Mouse (Mus musculus) hindbrain, embryonic 12.5 days (tissue): ENCODE results near the gene Chn2. TPM values are rescaled to one million over a fixed set of nuclear protein-coding genes. Genes with fewer than 3 reads are reported as not detected.

Experiments
- ATAC-seq: fragments of 200-750 bp; cut with Nextera tagmentation; 2 replicates; pipeline ENCODE4 v1.8.0; 2017; ENCODE audit warnings: moderate TSS enrichment; ENCODE audit not compliant: low FRiP score
- H3K27ac ChIP-seq: fragments of 300-500 bp; sonication (generic); 2 replicates; pipeline ENCODE4 v1.5.1; 2016; ENCODE audit warnings: mild to moderate bottlenecking
- H3K27me3 ChIP-seq: fragments of 300-500 bp; sonication (generic); 2 replicates; pipeline ENCODE4 v1.6.1; 2016; ENCODE audit warnings: mild to moderate bottlenecking
- H3K36me3 ChIP-seq: fragments of 300-500 bp; sonication (generic); 2 replicates; pipeline ENCODE4 v1.6.1; 2016; ENCODE audit warnings: mild to moderate bottlenecking
- H3K4me1 ChIP-seq: fragments of 300-500 bp; sonication (generic); 2 replicates; pipeline ENCODE4 v1.6.1; 2016
- H3K4me2 ChIP-seq: fragments of 300-500 bp; sonication (generic); replicated peaks from 2 replicates; pipeline ENCODE4 v1.6.1; 2016; ENCODE audit warnings: mild to moderate bottlenecking
- H3K4me3 ChIP-seq: fragments of 300-500 bp; sonication (generic); 2 replicates; pipeline ENCODE4 v1.5.1; 2016; ENCODE audit warnings: mild to moderate bottlenecking
- H3K9ac ChIP-seq: fragments of 300-500 bp; sonication (generic); 2 replicates; pipeline ENCODE4 v1.6.1; 2016; ENCODE audit warnings: mild to moderate bottlenecking, moderate library complexity
- H3K9me3 ChIP-seq: fragments of 300-500 bp; sonication (generic); replicated peaks from 2 replicates; pipeline ENCODE4 v1.6.1; 2016; ENCODE audit warnings: mild to moderate bottlenecking
- WGBS: fragments of 180-500 bp; shearing (Covaris S2); methylation state at CpG from one replicate; pipeline ENCODE4 v1.1.7; 2016; 5-methylcytosine and 5-hydroxymethylcytosine counted together
- polyA plus RNA-seq: library from polyadenylated mRNA; unstranded; fragments of >200 nt; fragmentation: Nextera tagmentation; extraction: Ambion mirVana; gene quantifications from 2 replicates; pipeline ENCODE4 v1.2.1, GENCODE M21; 2016

Gene Chn2
- polyA plus RNA-seq, 1 experiment from 2014 or later: 20.3 TPM

GRCm38 (mm10) chr6:54126225-54126992 is 87.1 kb downstream of the Chn2 start:
- no peak overlapping the region for H3K4me3 ChIP-seq
- H3K9me3 ChIP-seq: no peaks in the 10 kb centered on the region
- H3K9ac ChIP-seq: no peak overlapping the region
- H3K27me3 ChIP-seq: no peaks in the 10 kb centered on the region
- no peak overlapping the region for H3K4me2 ChIP-seq
- WGBS: 85% methylated on average over 9 of the region's 9 CpGs
- ATAC-seq: no peak
- H3K36me3 ChIP-seq: no peaks in the 10 kb centered on the region
- H3K4me1 ChIP-seq: peaks cover 3% of the 10 kb centered on the region; the same call in 1 of the 2 replicates
- no peak overlapping the region for H3K27ac ChIP-seq

DNA sequence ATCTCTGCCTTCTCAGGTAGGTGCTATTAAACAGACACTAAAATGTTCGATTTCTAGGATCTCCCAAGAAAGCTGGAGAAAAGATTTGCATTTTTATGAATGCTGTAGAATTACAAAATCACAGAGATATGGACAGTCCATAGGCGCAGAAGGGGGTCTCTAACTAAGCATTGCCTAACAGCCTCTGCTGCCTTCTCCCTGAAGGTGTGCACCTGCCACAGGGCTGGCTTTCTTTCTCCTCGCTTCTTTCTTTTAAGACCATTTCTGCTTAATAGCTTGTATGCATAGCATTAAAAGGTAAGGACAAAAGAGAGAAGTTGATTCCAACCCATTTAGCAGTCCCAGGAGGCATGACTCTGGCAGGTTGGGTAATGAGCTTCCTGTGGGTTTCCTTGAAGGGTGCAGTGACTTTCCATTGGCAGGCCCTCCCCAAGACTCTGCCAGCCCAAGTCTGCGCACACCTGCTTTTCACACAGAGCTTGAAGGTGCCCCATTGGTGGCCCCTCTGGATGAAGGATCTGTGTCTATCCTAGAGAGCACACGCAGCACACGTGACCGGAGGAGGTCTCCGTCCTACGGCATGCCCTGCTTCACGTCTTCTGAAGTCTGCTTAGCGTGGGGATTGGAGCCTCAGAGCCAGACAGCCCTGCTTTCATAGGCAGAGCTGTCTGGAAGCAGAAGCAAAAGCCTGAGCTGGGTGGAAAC is 87.8 kb downstream of the Chn2 start:
- Histone ChIP-seq H3K4me2 (no peak overlapping the region), H3K36me3 (no peaks in the 10 kb centered on the region), H3K27me3 (no peaks in the 10 kb centered on the region), H3K27ac (no peak overlapping the region), H3K4me3 (no peak overlapping the region), H3K9ac (no peak overlapping the region), H3K9me3 (no peaks in the 10 kb centered on the region), H3K4me1 (peaks cover 3% of the 10 kb centered on the region; the same call in 1 of the 2 replicates)
- ATAC-seq: no peak
- WGBS: 85% methylated on average over 11 of the region's 11 CpGs

DNA sequence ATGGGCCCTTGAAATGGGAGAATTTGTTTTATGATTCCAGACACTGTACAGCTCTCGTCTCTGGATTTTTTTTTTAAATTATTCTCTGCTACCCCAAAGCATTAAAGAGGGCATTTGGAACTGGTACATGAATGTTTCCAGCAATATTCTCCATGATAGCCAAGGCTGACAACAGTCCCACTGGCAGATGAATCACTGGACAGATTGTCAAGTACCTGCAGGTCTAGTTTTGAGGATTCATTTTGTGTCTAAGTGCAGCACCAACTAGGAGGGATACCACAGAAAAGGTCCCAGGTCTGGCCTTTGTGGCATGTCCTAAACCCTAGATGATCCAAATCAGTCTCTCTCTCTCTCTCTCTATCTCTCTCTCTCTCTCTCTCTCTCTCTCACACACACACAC is 89.3 kb downstream of the Chn2 start:
- Histone ChIP-seq H3K36me3 (no peaks in the 10 kb centered on the region), H3K4me2 (no peak overlapping the region), H3K9me3 (no peaks in the 10 kb centered on the region), H3K4me1 (peaks cover 8% of the 10 kb centered on the region), H3K27me3 (no peaks in the 10 kb centered on the region), H3K9ac (no peak overlapping the region), H3K4me3 (no peak overlapping the region), H3K27ac (no peak overlapping the region)
- no peak for ATAC-seq
- 68% methylated on average over 1 of the region's 1 CpGs for WGBS

GRCm38 (mm10) chr6:54129570-54129969 is 90.2 kb downstream of the Chn2 start:
- peaks cover 8% of the 10 kb centered on the region for H3K4me1 ChIP-seq
- no peaks in the 10 kb centered on the region for H3K9me3 ChIP-seq
- H3K36me3 ChIP-seq: no peaks in the 10 kb centered on the region
- no peak overlapping the region for H3K4me3 ChIP-seq
- WGBS: 73% methylated on average over 2 of the region's 2 CpGs
- H3K4me2 ChIP-seq: no peak overlapping the region
- no peak for ATAC-seq
- no peak overlapping the region for H3K27ac ChIP-seq
- no peak overlapping the region for H3K9ac ChIP-seq
- no peaks in the 10 kb centered on the region for H3K27me3 ChIP-seq

GRCm38 (mm10) chr6:54130881-54131280 is 91.5 kb downstream of the Chn2 start:
- H3K9ac ChIP-seq: no peak overlapping the region
- no peak overlapping the region for H3K4me3 ChIP-seq
- peaks cover 8% of the 10 kb centered on the region for H3K4me1 ChIP-seq
- ATAC-seq: no peak
- H3K27me3 ChIP-seq: no peaks in the 10 kb centered on the region
- no peaks in the 10 kb centered on the region for H3K36me3 ChIP-seq
- no peaks in the 10 kb centered on the region for H3K9me3 ChIP-seq
- WGBS: 77% methylated on average over 3 of the region's 3 CpGs
- no peak overlapping the region for H3K4me2 ChIP-seq
- H3K27ac ChIP-seq: no peak overlapping the region

- Histone ChIP-seq H3K4me2 (no peak overlapping the region), H3K9me3 (no peaks in the 10 kb centered on the region), H3K27ac (no peak overlapping the region), H3K4me3 (no peak overlapping the region), H3K27me3 (no peaks in the 10 kb centered on the region), H3K4me1 (peaks cover 5% of the 10 kb centered on the region; the same call in 1 of the 2 replicates), H3K36me3 (no peaks in the 10 kb centered on the region), H3K9ac (no peak overlapping the region)
- ATAC-seq: no peak
- 87% methylated on average over 1 of the region's 1 CpGs for WGBS
Observed at GRCm38 (mm10) chr6:54132576-54132975, 93.2 kb downstream of the Chn2 start.

GRCm38 (mm10) chr6:54133231-54133630 is 93.9 kb downstream of the Chn2 start:
- ATAC-seq: no peak
- no peak overlapping the region for H3K4me2 ChIP-seq

GRCm38 (mm10) chr6:54138157-54138556 is 98.8 kb downstream of the Chn2 start:
- H3K9ac ChIP-seq: no peak overlapping the region
- no peak overlapping the region for H3K4me3 ChIP-seq
- no peaks in the 10 kb centered on the region for H3K36me3 ChIP-seq
- ATAC-seq: no peak
- H3K4me2 ChIP-seq: no peak overlapping the region
- 88% methylated on average over 9 of the region's 9 CpGs for WGBS
- H3K27ac ChIP-seq: no peak overlapping the region
- H3K9me3 ChIP-seq: no peaks in the 10 kb centered on the region
- H3K27me3 ChIP-seq: no peaks in the 10 kb centered on the region
- no peaks in the 10 kb centered on the region for H3K4me1 ChIP-seq

More at GRCm38 (mm10) chr6:54133231-54133630, 93.9 kb downstream of the Chn2 start:
- Histone ChIP-seq H3K4me3 (no peak overlapping the region), H3K27me3 (no peaks in the 10 kb centered on the region), H3K4me1 (peaks cover 5% of the 10 kb centered on the region; the same call in 1 of the 2 replicates), H3K36me3 (no peaks in the 10 kb centered on the region), H3K27ac (no peak overlapping the region), H3K9ac (no peak overlapping the region), H3K9me3 (no peaks in the 10 kb centered on the region)
- 77% methylated on average over 5 of the region's 5 CpGs for WGBS

GRCm38 (mm10) chr6:54140488-54140887 is 101.1 kb downstream of the Chn2 start:
- 90% methylated on average over 4 of the region's 4 CpGs for WGBS
- Histone ChIP-seq H3K4me1 (no peaks in the 10 kb centered on the region), H3K4me2 (no peak overlapping the region), H3K36me3 (no peaks in the 10 kb centered on the region), H3K4me3 (no peak overlapping the region), H3K27ac (no peak overlapping the region), H3K27me3 (no peaks in the 10 kb centered on the region), H3K9me3 (no peaks in the 10 kb centered on the region), H3K9ac (no peak overlapping the region)
- no peak for ATAC-seq

- no peak for ATAC-seq
- WGBS: 80% methylated on average over 3 of the region's 3 CpGs
Observed at GRCm38 (mm10) chr6:54141165-54141564, 101.8 kb downstream of the Chn2 start.

GRCm38 (mm10) chr6:54142848-54143651 is 103.7 kb downstream of the Chn2 start:
- H3K27me3 ChIP-seq: no peaks in the 10 kb centered on the region
- H3K4me3 ChIP-seq: no peak overlapping the region
- no peaks in the 10 kb centered on the region for H3K4me1 ChIP-seq
- no peak overlapping the region for H3K27ac ChIP-seq
- no peaks in the 10 kb centered on the region for H3K36me3 ChIP-seq
- no peak overlapping the region for H3K4me2 ChIP-seq
- H3K9ac ChIP-seq: no peak overlapping the region
- WGBS: 72% methylated on average over 11 of the region's 11 CpGs
- ATAC-seq: no peak
- no peaks in the 10 kb centered on the region for H3K9me3 ChIP-seq

More at GRCm38 (mm10) chr6:54141165-54141564, 101.8 kb downstream of the Chn2 start:
- no peak overlapping the region for H3K4me2 ChIP-seq
- H3K27ac ChIP-seq: no peak overlapping the region
- no peaks in the 10 kb centered on the region for H3K4me1 ChIP-seq
- no peak overlapping the region for H3K9ac ChIP-seq
- no peaks in the 10 kb centered on the region for H3K36me3 ChIP-seq
- H3K9me3 ChIP-seq: no peaks in the 10 kb centered on the region
- H3K4me3 ChIP-seq: no peak overlapping the region
- H3K27me3 ChIP-seq: no peaks in the 10 kb centered on the region

- no peak for ATAC-seq
Observed at GRCm38 (mm10) chr6:54143652-54143960, 104.3 kb downstream of the Chn2 start.

More at GRCm38 (mm10) chr6:54143652-54143960, 104.3 kb downstream of the Chn2 start:
- no peak overlapping the region for H3K4me3 ChIP-seq
- no peaks in the 10 kb centered on the region for H3K9me3 ChIP-seq
- 86% methylated on average over 2 of the region's 2 CpGs for WGBS
- no peaks in the 10 kb centered on the region for H3K36me3 ChIP-seq
- H3K9ac ChIP-seq: no peak overlapping the region
- H3K4me2 ChIP-seq: no peak overlapping the region
- no peaks in the 10 kb centered on the region for H3K4me1 ChIP-seq
- H3K27me3 ChIP-seq: no peaks in the 10 kb centered on the region
- H3K27ac ChIP-seq: no peak overlapping the region
